Mouse (Mus musculus) thymus, adult 2 months (tissue): Measurements from ENCODE around the gene Adcy2. TPM values are rescaled to one million over a fixed set of nuclear protein-coding genes. Genes with fewer than 3 reads are reported as not detected.

Experiments
- DNase-seq: peaks from one replicate; pipeline ENCODE4 v3.0.0; 2021
- H3K27ac ChIP-seq: fragments of 200-500 bp; 2 replicates; pipeline ENCODE4 v1.5.1; 2012; ENCODE audit warnings: low read length, control low read depth; ENCODE audit not compliant: control insufficient read depth, insufficient read depth
- H3K27me3 ChIP-seq: fragments of 200-500 bp; 2 replicates; pipeline ENCODE4 v1.6.1; 2012; ENCODE audit warnings: mild to moderate bottlenecking, low read length, moderate library complexity, mixed read lengths; ENCODE audit not compliant: control insufficient read depth, insufficient read depth
- H3K36me3 ChIP-seq: fragments of 200-500 bp; 2 replicates; pipeline ENCODE4 v1.6.1; 2012; ENCODE audit warnings: mild to moderate bottlenecking, low read length, moderate library complexity; ENCODE audit not compliant: control insufficient read depth, insufficient read depth
- H3K4me1 ChIP-seq: fragments of 200-500 bp; replicated peaks from 2 replicates; pipeline ENCODE4 v1.6.1; 2012; ENCODE audit warnings: low read length; ENCODE audit not compliant: control insufficient read depth, insufficient read depth
- H3K4me3 ChIP-seq: fragments of 200-500 bp; 2 replicates; pipeline ENCODE4 v1.5.1; 2012; ENCODE audit warnings: mild to moderate bottlenecking, low read length, control low read depth, moderate library complexity; ENCODE audit not compliant: control insufficient read depth, insufficient read depth
- CTCF ChIP-seq: fragments of 200-500 bp; IDR thresholded peaks from 2 replicates; pipeline ENCODE4 v1.5.1; 2012; ENCODE audit warnings: mild to moderate bottlenecking, control low read depth, low read length, moderate library complexity, borderline replicate concordance; ENCODE audit not compliant: control insufficient read depth, poor library complexity, insufficient read depth; ENCODE audit errors: extremely low read depth
- POLR2A ChIP-seq: fragments of 200-500 bp; IDR thresholded peaks from 2 replicates; pipeline ENCODE4 v1.6.1; 2012; ENCODE audit warnings: mild to moderate bottlenecking, low read length, control low read depth, moderate library complexity; ENCODE audit not compliant: control insufficient read depth, poor library complexity, insufficient read depth; ENCODE audit errors: extremely low read depth
- WGBS: fragments of 180-500 bp; shearing (Covaris S2); methylation state at CpG from one replicate; pipeline ENCODE4 v1.1.7; 2018; 5-methylcytosine and 5-hydroxymethylcytosine counted together
- polyA plus RNA-seq: library from polyadenylated mRNA; depleted of rRNA; stranded (reverse); fragments of >200 nt; gene quantifications from 2 replicates; pipeline ENCODE4 v1.2.3, GENCODE M21; 2012

Gene Adcy2
- polyA plus RNA-seq, 1 experiment = 0.55 TPM

DNA sequence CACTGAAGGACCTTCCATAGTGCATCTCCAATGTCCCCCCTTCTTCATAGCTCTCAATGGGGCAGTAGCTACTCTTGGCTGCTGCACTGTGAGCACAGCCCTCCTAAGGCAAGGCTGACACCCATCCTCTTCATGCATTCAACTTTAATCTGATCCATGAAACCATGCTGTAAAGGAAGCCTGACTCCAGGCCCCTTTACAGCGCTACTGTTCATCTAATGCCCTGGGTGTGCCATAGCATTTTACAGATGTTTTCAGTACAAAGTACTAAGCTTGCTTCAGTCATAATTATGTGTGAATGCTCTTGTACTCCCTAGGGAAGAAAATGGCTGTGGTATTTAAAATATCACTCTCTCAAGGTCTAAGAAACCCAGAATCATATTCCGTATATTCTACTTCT is 23.9 kb upstream of the Adcy2 start:
- Histone ChIP-seq H3K36me3 (no peaks in the 10 kb centered on the region), H3K4me3 (no peak overlapping the region), H3K27me3 (no peaks in the 10 kb centered on the region), H3K4me1 (no peaks in the 10 kb centered on the region), H3K27ac (no peak overlapping the region)
- TF ChIP-seq CTCF (no peak), POLR2A (no peak)
- WGBS = 97% methylated on average over 2 of the region's 2 CpGs
- no peak for DNase-seq

DNA sequence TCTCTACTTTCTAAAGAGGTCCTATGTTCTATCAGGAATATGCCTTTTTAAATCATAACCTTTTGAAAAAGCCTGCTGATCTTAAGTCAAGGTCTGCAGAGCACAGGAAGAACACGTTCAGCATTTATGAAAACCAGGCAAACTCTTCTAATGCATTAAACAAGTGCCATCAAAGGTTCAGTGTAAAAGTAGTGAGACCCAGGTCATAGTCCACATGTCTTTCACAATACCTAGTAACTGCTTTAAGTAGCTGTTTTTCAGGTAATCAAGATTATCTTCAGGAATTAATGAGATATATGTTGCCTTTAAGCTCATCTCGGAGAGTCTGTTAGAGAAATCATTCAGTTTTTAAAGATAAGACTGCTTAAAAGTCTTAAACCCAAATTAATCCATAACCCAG is 21.2 kb upstream of the Adcy2 start:
- H3K4me3 ChIP-seq = no peak overlapping the region
- no peaks in the 10 kb centered on the region for H3K4me1 ChIP-seq
- no peaks in the 10 kb centered on the region for H3K36me3 ChIP-seq
- no peak for DNase-seq
- H3K27ac ChIP-seq = no peak overlapping the region
- no peak for TF ChIP-seq POLR2A
- no peak for TF ChIP-seq CTCF
- 79% methylated on average over 2 of the region's 2 CpGs for WGBS
- no peaks in the 10 kb centered on the region for H3K27me3 ChIP-seq

DNA sequence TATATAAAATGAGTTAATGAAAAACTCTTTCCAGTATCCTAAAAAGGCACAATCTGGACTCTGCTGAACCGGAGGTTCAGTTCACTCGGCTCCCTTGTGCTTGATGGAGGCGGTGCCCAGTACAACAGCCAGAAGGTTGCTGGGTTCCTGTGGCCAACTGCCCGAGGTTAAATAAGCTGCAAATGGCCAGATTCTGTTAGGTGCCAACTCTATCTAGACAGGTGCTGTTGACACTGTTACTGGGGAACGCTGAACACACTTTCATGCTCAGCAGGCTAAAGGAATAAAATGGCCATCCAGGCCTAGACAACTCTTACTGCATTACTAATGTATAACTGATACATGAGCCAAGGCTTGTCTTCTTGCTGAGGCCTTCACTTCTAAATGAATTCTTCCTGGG is 7.6 kb upstream of the Adcy2 start:
- H3K36me3 ChIP-seq = no peaks in the 10 kb centered on the region
- WGBS = 81% methylated on average over 5 of the region's 5 CpGs
- H3K27ac ChIP-seq = no peak overlapping the region
- H3K27me3 ChIP-seq = no peaks in the 10 kb centered on the region
- no peaks in the 10 kb centered on the region for H3K4me1 ChIP-seq
- no peak for DNase-seq
- TF ChIP-seq CTCF = no peak
- no peak for TF ChIP-seq POLR2A
- H3K4me3 ChIP-seq = no peak overlapping the region

DNA sequence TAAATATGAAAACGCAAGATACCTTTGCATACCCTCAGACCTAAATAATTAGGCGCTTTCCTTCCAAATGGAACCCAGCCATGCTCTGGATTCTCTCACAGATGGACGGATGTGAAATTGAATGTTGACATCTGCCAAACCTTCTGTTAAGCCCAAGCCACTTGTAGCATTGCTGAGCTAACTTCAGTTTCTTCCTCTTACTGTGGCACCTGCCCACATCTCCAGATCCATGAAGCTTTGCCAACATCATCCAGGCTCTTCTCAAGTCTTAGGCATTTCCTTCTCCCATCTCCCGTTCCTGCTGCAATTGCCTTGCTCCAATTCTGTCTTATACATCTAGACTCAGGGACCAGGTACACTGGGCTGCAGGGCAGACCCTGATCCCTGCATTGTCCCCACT is 6.8 kb upstream of the Adcy2 start:
- DNase-seq = no peak
- WGBS = 87% methylated on average over 4 of the region's 4 CpGs
- H3K27me3 ChIP-seq = no peaks in the 10 kb centered on the region
- no peak overlapping the region for H3K27ac ChIP-seq
- no peak overlapping the region for H3K4me3 ChIP-seq
- TF ChIP-seq POLR2A = no peak
- no peak for TF ChIP-seq CTCF
- no peaks in the 10 kb centered on the region for H3K4me1 ChIP-seq
- H3K36me3 ChIP-seq = no peaks in the 10 kb centered on the region

DNA sequence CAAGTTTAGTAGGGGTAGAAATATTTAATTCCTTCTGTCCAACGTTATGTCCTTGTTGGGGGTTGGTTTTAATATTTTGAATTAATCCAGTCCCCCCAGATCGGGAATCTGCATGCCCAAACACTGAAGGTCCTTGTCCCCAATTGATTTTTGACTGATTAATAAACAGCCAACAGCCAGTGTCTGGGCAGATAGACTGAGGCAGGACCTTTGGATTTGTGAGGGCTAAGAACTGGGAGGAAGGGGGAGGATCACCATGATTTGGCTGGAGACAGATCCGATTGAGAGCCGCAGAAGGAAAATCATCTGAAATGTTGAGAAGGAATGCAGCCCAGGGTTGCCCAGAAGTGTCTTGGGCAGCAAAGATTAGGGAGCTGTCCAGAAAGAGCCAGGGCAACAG is 5.1 kb upstream of the Adcy2 start:
- Histone ChIP-seq H3K4me3 (no peak overlapping the region), H3K27me3 (peaks cover 3% of the 10 kb centered on the region; the same call in 1 of the 2 replicates), H3K27ac (no peak overlapping the region), H3K4me1 (no peaks in the 10 kb centered on the region), H3K36me3 (no peaks in the 10 kb centered on the region)
- WGBS = 81% methylated on average over 4 of the region's 4 CpGs
- no peak for TF ChIP-seq POLR2A
- TF ChIP-seq CTCF = no peak
- DNase-seq = no peak

DNA sequence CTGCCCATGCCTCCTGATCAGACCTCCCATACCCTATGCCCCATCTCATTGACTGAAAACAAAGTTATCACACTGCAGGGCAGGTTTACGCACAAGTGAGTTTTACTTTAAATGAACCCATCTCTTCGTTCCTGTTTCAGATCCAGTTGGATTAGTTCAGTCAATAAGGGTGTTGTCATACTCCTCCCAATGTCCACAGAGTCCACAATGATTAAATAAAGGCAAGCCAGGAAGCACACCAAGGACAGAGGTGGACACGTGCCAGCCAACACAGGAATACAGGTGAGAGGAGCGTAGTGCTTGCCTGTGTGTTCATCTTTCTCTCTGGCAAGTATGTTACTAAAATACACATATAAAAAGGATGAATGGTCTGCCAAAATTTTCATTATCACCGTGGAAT is 3.3 kb upstream of the Adcy2 start:
- WGBS = 85% methylated on average over 5 of the region's 5 CpGs
- TF ChIP-seq CTCF (no peak), POLR2A (no peak)
- Histone ChIP-seq H3K27ac (no peak overlapping the region), H3K27me3 (peaks cover 3% of the 10 kb centered on the region; the same call in 1 of the 2 replicates), H3K4me1 (no peaks in the 10 kb centered on the region), H3K36me3 (no peaks in the 10 kb centered on the region), H3K4me3 (no peak overlapping the region)
- DNase-seq = no peak

DNA sequence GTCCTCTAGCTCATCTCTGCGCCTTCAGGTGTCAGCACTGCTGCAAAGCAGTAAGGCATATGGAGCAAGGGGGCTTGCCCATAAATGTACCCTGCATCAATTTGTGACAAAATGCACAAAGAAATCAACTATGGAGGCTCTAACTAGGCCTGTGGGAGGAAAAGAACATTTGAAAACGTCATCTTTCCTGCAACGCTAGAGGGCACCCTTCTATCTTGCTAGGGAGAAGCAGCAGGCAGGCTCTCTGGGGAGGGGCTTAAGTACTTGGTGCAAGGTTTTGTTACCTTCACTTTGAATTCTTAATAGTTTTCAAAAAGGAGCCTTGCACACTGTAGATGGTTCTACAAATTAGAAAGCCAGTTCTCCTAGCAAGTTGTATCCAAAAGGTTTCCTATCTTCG is 2.8 kb upstream of the Adcy2 start:
- H3K4me1 ChIP-seq = no peaks in the 10 kb centered on the region
- no peak for TF ChIP-seq CTCF
- WGBS = 37% methylated on average over 4 of the region's 4 CpGs
- no peaks in the 10 kb centered on the region for H3K36me3 ChIP-seq
- no peak for DNase-seq
- H3K4me3 ChIP-seq = no peak overlapping the region
- H3K27ac ChIP-seq = no peak overlapping the region
- H3K27me3 ChIP-seq = peaks cover 3% of the 10 kb centered on the region; the same call in 1 of the 2 replicates
